Mouse (Mus musculus): ENCODE data around the gene Sparc.

DNA sequence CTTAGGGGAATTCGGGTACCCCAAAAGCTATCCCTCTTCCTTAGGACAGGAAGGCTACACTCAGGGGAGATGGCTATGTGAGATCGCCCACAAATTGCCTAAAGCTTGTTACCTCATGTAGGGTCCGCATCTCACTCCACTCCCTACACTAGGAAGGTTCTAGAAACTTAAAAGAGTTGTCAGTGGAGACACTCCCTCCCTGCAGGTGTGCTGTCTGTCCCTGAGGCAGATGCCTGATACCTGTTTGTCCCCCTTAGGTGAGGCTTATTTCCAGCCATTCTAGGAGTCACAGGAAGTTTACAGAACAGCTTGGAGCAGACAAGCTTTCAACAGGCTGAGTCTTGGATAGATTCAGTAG, 4.3 kb downstream of the Sparc start:
- TF ChIP-seq POLR2A (IDR thresholded peaks at IDR 0.05; ENCODE audit: low read depth, low read length): no peak
- TF ChIP-seq CTCF (conservative IDR thresholded peaks at IDR 0.05; ENCODE audit: insufficient read depth, insufficient read length, low read depth, low read length): no peak

Measured in kidney, adult 2 months (tissue).